Mouse (Mus musculus) ES-E14 (cell line): ENCODE measurements around the gene Anks1b.

Source experiments
- CHD2 ChIP-seq: IDR thresholded peaks from 2 replicates; pipeline ENCODE4 v1.6.1; 2014; ENCODE audit warnings: mild to moderate bottlenecking, low read depth, low read length, inconsistent platforms
- HCFC1 ChIP-seq: IDR thresholded peaks from 2 replicates; pipeline ENCODE4 v1.6.1; 2012; ENCODE audit warnings: low read length, inconsistent platforms, borderline replicate concordance; ENCODE audit not compliant: insufficient read depth
- MAFK ChIP-seq: IDR thresholded peaks from 2 replicates; pipeline ENCODE4 v1.6.1; 2014; ENCODE audit warnings: mild to moderate bottlenecking, low read depth, low read length, inconsistent platforms; ENCODE audit not compliant: insufficient read depth
- ZC3H11A ChIP-seq: IDR thresholded peaks from 2 replicates; pipeline ENCODE4 v1.6.1; 2012; ENCODE audit warnings: low read depth, mild to moderate bottlenecking, inconsistent platforms, low read length, borderline replicate concordance
- ZNF384 ChIP-seq: IDR thresholded peaks from 2 replicates; pipeline ENCODE4 v1.6.1; 2012; ENCODE audit warnings: low read depth, low read length, inconsistent platforms

DNA sequence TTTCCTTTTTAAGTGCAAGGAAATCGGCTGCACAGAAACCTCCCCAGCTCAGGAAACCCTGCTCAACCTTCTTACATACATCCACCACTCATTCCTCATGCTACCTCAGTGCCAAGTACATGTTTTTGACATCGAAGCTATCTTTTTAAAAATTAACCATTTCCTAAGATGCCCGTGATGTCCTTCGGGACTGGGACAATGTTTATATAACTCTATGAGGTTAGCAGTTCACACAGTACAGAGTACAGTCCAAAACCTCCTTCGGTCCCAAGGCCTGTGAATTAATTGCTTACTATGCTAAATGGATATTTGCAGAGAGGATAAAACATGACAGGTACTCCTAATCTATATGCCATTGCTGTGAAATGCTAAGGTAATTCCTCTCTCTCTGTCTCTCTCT, 558.2 kb downstream of the Anks1b start:
- no peak for TF ChIP-seq MAFK
- TF ChIP-seq CHD2, result no peak
- no peak for TF ChIP-seq HCFC1
- no peak for TF ChIP-seq ZC3H11A
- TF ChIP-seq ZNF384, result no peak
